In the genomic region with DNA sequence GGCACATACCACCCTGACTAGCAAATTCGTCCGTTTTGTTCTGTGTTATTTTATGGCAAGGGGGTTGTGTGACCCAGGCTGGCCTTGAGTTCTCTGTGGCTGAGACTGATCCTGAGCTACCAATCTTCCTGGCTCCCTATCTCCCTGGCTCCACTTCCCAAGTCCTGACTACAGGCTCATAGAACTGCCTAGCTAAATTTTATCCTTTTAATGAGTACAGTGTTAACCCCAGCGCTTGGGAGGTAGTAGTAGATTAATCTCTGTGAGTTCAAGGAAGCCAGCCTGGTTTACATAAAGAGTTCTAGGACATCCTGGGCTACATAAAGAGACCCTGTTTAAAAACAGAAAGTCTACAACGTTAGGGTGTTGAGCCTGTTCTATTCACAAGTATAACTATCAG, we compare ENCODE assay signal across 22 mouse cellular contexts. TPM values are rescaled to one million over a fixed set of nuclear protein-coding genes. Genes with fewer than 3 reads are reported as not detected.
"Had no signal": no experiment of that assay in that cellular context is flagged by ENCODE, and none has a peak within 500 bp of the region (broad histone marks: within the 10 kb centered on the region; RNA-seq: fewer than 3 reads in every experiment).

No protein-coding gene starts in this region.

- H3K9ac ChIP-seq: lung, embryonic 15.5 days; midbrain, embryonic 13.5 days; midbrain, embryonic 15.5 days; neural tube, embryonic 12.5 days; stomach, embryonic 15.5 days had no signal

- H3K4me2 ChIP-seq: lung, embryonic 15.5 days; midbrain, embryonic 11.5 days; midbrain, embryonic 13.5 days; midbrain, embryonic 15.5 days; neural tube, embryonic 12.5 days; stomach, embryonic 15.5 days had no signal

- ATAC-seq: lung, postnatal 0 days; midbrain, embryonic 13.5 days; midbrain, embryonic 15.5 days had no signal

- H3K4me1 ChIP-seq: lung, embryonic 15.5 days; midbrain, embryonic 13.5 days; midbrain, embryonic 15.5 days; neural tube, embryonic 12.5 days; stomach, embryonic 15.5 days had no signal

- H3K27me3 ChIP-seq: lung, embryonic 15.5 days; midbrain, embryonic 13.5 days; midbrain, embryonic 15.5 days; neural tube, embryonic 12.5 days; stomach, embryonic 15.5 days had no signal

- H3K27ac ChIP-seq: lung, embryonic 15.5 days; macrophage; midbrain, embryonic 13.5 days; midbrain, embryonic 15.5 days; neural tube, embryonic 12.5 days; stomach, embryonic 15.5 days; stomach, postnatal 0 days had no signal

- H3K4me3 ChIP-seq: lung, embryonic 15.5 days; megakaryocyte, embryonic 14.5 days; midbrain, embryonic 13.5 days; midbrain, embryonic 15.5 days; neural tube, embryonic 12.5 days; stomach, embryonic 15.5 days had no signal

- DNase-seq: lung, adult 2 months; lung, postnatal 14 days; lung, postnatal 36 days; right cerebral cortex, postnatal 14 days; thymus, adult 2 months; thymus, postnatal 25 days; thymus, postnatal 4 days had no signal

- H3K9me3 ChIP-seq: lung, embryonic 15.5 days; megakaryocyte, embryonic 14.5 days; midbrain, embryonic 13.5 days; midbrain, embryonic 15.5 days; neural tube, embryonic 12.5 days; stomach, embryonic 15.5 days had no signal

- H3K36me3 ChIP-seq: lung, embryonic 15.5 days; midbrain, embryonic 13.5 days; midbrain, embryonic 15.5 days; neural tube, embryonic 12.5 days; stomach, embryonic 15.5 days had no signal

RNA-seq across cellular contexts. Expression of a gene that starts 13.9 kb away (rescaled TPM):
- total RNA-seq: monocyte, adult 5-6 weeks; neutrophil, adult 5-6 weeks had no signal

RNA-seq across cellular contexts. Expression of a gene that starts 18.8 kb away (rescaled TPM):
- total RNA-seq: megakaryocyte progenitor cell, adult 5-6 weeks; monocyte, adult 5-6 weeks; neutrophil, adult 5-6 weeks had no signal
- polyA plus RNA-seq: macrophage had no signal

RNA-seq across cellular contexts. Expression of a gene that starts 24.2 kb away (rescaled TPM):
- total RNA-seq: megakaryocyte progenitor cell, adult 5-6 weeks; monocyte, adult 5-6 weeks; neutrophil, adult 5-6 weeks had no signal
- polyA plus RNA-seq: lung, adult 2 months; lung, embryonic 15.5 days; lung, postnatal 0 days; macrophage; spleen, adult 2 months; stomach, embryonic 15.5 days; stomach, postnatal 0 days; urinary bladder, adult 2 months had no signal

RNA-seq across cellular contexts. Expression of a gene that starts 37.4 kb away (rescaled TPM):
- total RNA-seq: monocyte, adult 5-6 weeks had no signal

RNA-seq across cellular contexts. Expression of a gene that starts 56.8 kb away (rescaled TPM):
- total RNA-seq: monocyte, adult 5-6 weeks; neutrophil, adult 5-6 weeks had no signal
